Mouse (Mus musculus): ENCODE results near the gene Vmn2r51. TPM values are rescaled to one million over a fixed set of nuclear protein-coding genes. Genes with fewer than 3 reads are reported as not detected.
"Not testable (repeated sequence)": the region's sequence is repeated elsewhere in the genome, so short reads cannot be mapped to it uniquely, and the experiment has no call there.

The Vmn2r51 gene
- not detected in 2 replicates for polyA plus RNA-seq (2016; fragmentation: Nextera tagmentation; extraction: Ambion mirVana)

- not testable (repeated sequence) for H3K4me1 ChIP-seq; H3K27ac ChIP-seq; H3K9me3 ChIP-seq (replicated peaks); H3K27me3 ChIP-seq (replicated peaks); H3K36me3 ChIP-seq; H3K4me2 ChIP-seq; H3K9ac ChIP-seq; H3K4me3 ChIP-seq; ATAC-seq
- 39% methylated on average over 1 of the region's 1 CpGs for WGBS (ENCODE audit: insufficient replicate concordance)
Observed at GRCm38 (mm10) chr7:10105641-10106040, at the start of gene Vmn2r51. TSS of gene Vmn2r51 (minus strand) at chr7:10105741.

GRCm38 (mm10) chr7:10053196-10053595 is 52.3 kb downstream of the Vmn2r51 start, which contains the start of gene Vmn2r50:
TSS of gene Vmn2r50 (minus strand) at chr7:10053296.
- H3K4me2 ChIP-seq; H3K4me1 ChIP-seq; ATAC-seq; H3K4me3 ChIP-seq; H3K9ac ChIP-seq; H3K27ac ChIP-seq; H3K9me3 ChIP-seq (replicated peaks); H3K36me3 ChIP-seq; H3K27me3 ChIP-seq (replicated peaks): not testable (repeated sequence)

Other genes starting within 250 kb of the Vmn2r51 start
- gene Vmn2r48, start 152.2 kb downstream of the Vmn2r51 start, polyA plus RNA-seq (2016; fragmentation: Nextera tagmentation; extraction: Ambion mirVana) = not detected in 2 replicates
- not detected in 2 replicates for gene Vmn2r49, start 113.5 kb downstream of the Vmn2r51 start, polyA plus RNA-seq (2016; fragmentation: Nextera tagmentation; extraction: Ambion mirVana)
- not detected in 2 replicates for gene Vmn2r50, start 52.4 kb downstream of the Vmn2r51 start, polyA plus RNA-seq (2016; fragmentation: Nextera tagmentation; extraction: Ambion mirVana)
- not detected in 2 replicates for gene Vmn2r52, start 70.8 kb upstream of the Vmn2r51 start, polyA plus RNA-seq (2016; fragmentation: Nextera tagmentation; extraction: Ambion mirVana)
- gene Vmn1r66, start 172.3 kb upstream of the Vmn2r51 start, polyA plus RNA-seq (2016; fragmentation: Nextera tagmentation; extraction: Ambion mirVana) = not detected in 2 replicates

Data from liver, embryonic 12.5 days (tissue).